ENCODE assay signal across 8 mouse cellular contexts in genomic region chr2:60284467-60284821, GRCm38 (mm10). TPM values are rescaled to one million over a fixed set of nuclear protein-coding genes. Genes with fewer than 3 reads are reported as not detected.
DNase-seq lines count a peak whose midpoint lies in the region; ATAC-seq and TF ChIP-seq lines count a peak whose summit lies in the region.

Gene Cd302, minus strand, starts transcription at chr2:60284488.

- DNase-seq in layer of hippocampus, adult 2 months (ENCODE audit: low spot score in 2 of 2), result no peak
- no peak for DNase-seq in layer of hippocampus, adult 9-10 months (ENCODE audit: low spot score)
- DNase-seq in adrenal gland, postnatal 4 days (ENCODE audit: low spot score in 2 of 2), result no peak
- DNase-seq in cerebellum, adult 9-10 months, result no peak

- H3K9me3 ChIP-seq in limb, embryonic 13.5 days, result no peaks in the 10 kb centered on the region
- no peaks in the 10 kb centered on the region for H3K9me3 ChIP-seq in stomach, embryonic 15.5 days

- H3K27me3 ChIP-seq in limb, embryonic 13.5 days, result no peaks in the 10 kb centered on the region
- H3K27me3 ChIP-seq in stomach, embryonic 15.5 days (replicated peaks), result no peaks in the 10 kb centered on the region

- H3K4me3 ChIP-seq in layer of hippocampus, adult 2 months, result peak within 1 kb of the TSS; percentile 73
- peak within 1 kb of the TSS; percentile 56 for H3K4me3 ChIP-seq in limb, embryonic 13.5 days
- H3K4me3 ChIP-seq in stomach, embryonic 15.5 days (replicated peaks), result peak within 1 kb of the TSS; percentile 46

- H3K4me1 ChIP-seq in limb, embryonic 13.5 days, result peaks cover 13% of the 10 kb centered on the region; the same call in 1 of the 2 replicates
- H3K4me1 ChIP-seq in stomach, embryonic 15.5 days, result no peaks in the 10 kb centered on the region

- H3K9ac ChIP-seq in limb, embryonic 13.5 days, result peak within 1 kb of the TSS; percentile 74
- peak within 1 kb of the TSS; percentile 27; the same call in 1 of the 2 replicates for H3K9ac ChIP-seq in stomach, embryonic 15.5 days

- 52% methylated on average over 4 of the region's 4 CpGs for WGBS in limb, embryonic 13.5 days
- WGBS in stomach, embryonic 15.5 days, result 28% methylated on average over 4 of the region's 4 CpGs

- peak within 1 kb of the TSS; percentile 92 for H3K4me2 ChIP-seq in limb, embryonic 13.5 days (replicated peaks)
- peak within 1 kb of the TSS; percentile 87 for H3K4me2 ChIP-seq in stomach, embryonic 15.5 days

- no peaks in the 10 kb centered on the region for H3K36me3 ChIP-seq in limb, embryonic 13.5 days
- H3K36me3 ChIP-seq in stomach, embryonic 15.5 days, result no peaks in the 10 kb centered on the region

- peak within 1 kb of the TSS; percentile 80 for H3K27ac ChIP-seq in layer of hippocampus, adult 2 months
- H3K27ac ChIP-seq in limb, embryonic 13.5 days, result no peak within 1 kb of the TSS
- peak within 1 kb of the TSS; percentile 45 for H3K27ac ChIP-seq in stomach, embryonic 15.5 days

- peak; percentile 1; the same call in 1 of the 2 replicates for ATAC-seq in granulocyte monocyte progenitor cell, adult 5-6 weeks (replicated peaks; ENCODE audit: poor library complexity, severe bottlenecking)
- ATAC-seq in limb, embryonic 13.5 days (ENCODE audit: low FRiP score, low read depth), result no peak
- no peak for ATAC-seq in stomach, embryonic 15.5 days (ENCODE audit: insufficient read depth, low FRiP score, low read depth)
- ATAC-seq in frontal cortex, adult (ENCODE audit: low TSS enrichment), result no peak

- no peak for TF ChIP-seq CTCF in layer of hippocampus, adult 2 months (conservative IDR thresholded peaks at IDR 0.05)

RNA-seq across cellular contexts. Expression of gene Cd302, which starts in this region (rescaled TPM):
- 10 to 100 TPM; 15.2 to 15.7 TPM for total RNA-seq in layer of hippocampus, adult 2 months (2021)
- 10 to 100 TPM; 19.4 to 35.4 TPM for total RNA-seq in adrenal gland, postnatal 4 days (2021)
- total RNA-seq in granulocyte monocyte progenitor cell, adult 5-6 weeks (2014; fragmentation: Nextera tagmentation), result 2.4 and 6.9 TPM in 2 replicates
- total RNA-seq in granulocyte monocyte progenitor cell, adult 5-6 weeks (2017), result 0.98 and 2.0 TPM in 2 replicates
- 43.8 and 45.3 TPM in 2 replicates for polyA plus RNA-seq in limb, embryonic 13.5 days (2015; fragmentation: Nextera tagmentation; extraction: Ambion mirVana)
- polyA plus RNA-seq in stomach, embryonic 15.5 days (2015; fragmentation: Nextera tagmentation; extraction: Ambion mirVana), result 34.8 and 39.6 TPM in 2 replicates
